Mouse (Mus musculus): ENCODE data around the gene Ggact. TPM values are rescaled to one million over a fixed set of nuclear protein-coding genes. Genes with fewer than 3 reads are reported as not detected.

Ggact gene
- polyA plus RNA-seq, 1 experiment from 2014 or later, result 9.6 TPM

DNA sequence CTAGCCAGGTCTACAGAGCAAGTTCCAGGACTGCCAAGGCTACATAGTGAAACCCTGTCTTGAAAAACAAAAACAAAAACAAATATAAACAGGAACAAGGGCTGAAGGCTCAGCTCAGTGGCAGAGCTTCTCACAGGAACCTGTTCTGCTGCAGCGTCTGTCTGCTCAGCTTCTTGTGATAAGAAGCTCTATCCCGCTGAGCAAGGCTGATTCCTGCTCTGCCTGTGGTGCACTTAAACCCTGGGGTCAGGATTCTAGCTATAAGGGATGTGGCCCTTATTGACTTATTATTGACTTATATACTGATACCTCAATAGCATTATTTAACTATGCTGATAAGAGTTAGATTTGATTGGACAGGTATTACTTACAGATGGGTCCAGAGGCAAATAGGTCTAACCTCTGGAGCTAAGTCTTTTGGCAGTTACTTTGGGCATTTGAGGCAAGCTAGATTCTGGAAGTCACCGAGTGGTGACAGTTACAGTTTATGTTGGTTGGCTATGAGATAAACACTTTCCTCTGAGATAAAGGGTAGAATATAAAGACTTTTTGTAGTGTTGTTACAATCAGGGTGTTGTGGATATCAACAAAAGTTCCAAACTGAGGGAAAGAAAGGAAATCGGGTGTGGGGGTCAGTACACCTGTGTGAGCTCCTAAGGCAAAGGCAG is 48.0 kb downstream of the Ggact start:
- H3K9ac ChIP-seq (replicated peaks), result no peak overlapping the region
- ATAC-seq (ENCODE audit: low FRiP score), result no peak
- H3K36me3 ChIP-seq, result no peaks in the 10 kb centered on the region
- no peaks in the 10 kb centered on the region for H3K4me1 ChIP-seq
- H3K4me2 ChIP-seq, result no peak overlapping the region
- no peaks in the 10 kb centered on the region for H3K9me3 ChIP-seq (replicated peaks)
- H3K27me3 ChIP-seq (replicated peaks), result no peaks in the 10 kb centered on the region
- no peak overlapping the region for H3K27ac ChIP-seq (replicated peaks)
- no peak overlapping the region for H3K4me3 ChIP-seq (replicated peaks)
- 84% methylated on average over 4 of the region's 4 CpGs for WGBS

DNA sequence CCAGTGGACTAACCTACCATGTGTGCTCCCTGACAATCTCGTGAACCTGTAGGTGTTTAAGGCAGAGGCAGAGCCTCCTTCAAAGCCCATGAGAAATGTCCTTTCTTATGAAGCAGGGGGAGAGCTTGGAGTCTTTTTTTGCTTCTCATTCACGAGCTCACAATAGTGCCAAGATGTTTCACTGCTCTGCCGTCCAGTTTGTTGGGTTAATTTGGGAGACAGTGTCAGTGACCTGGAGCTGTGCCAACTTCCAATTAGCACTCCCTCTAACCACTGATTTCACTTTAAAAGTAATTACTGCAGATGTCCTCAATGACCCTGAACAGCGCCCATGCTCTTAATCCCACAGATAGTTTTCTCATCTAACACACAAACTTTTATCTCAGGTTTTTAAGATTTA is 50.9 kb downstream of the Ggact start:
- Histone ChIP-seq H3K36me3 (no peaks in the 10 kb centered on the region), H3K9me3 (replicated peaks) (no peaks in the 10 kb centered on the region), H3K27me3 (replicated peaks) (no peaks in the 10 kb centered on the region), H3K9ac (replicated peaks) (no peak overlapping the region), H3K27ac (replicated peaks) (no peak overlapping the region), H3K4me3 (replicated peaks) (no peak overlapping the region), H3K4me2 (no peak overlapping the region), H3K4me1 (no peaks in the 10 kb centered on the region)
- 45% methylated on average over 4 of the region's 4 CpGs for WGBS
- no peak for ATAC-seq (ENCODE audit: low FRiP score)

DNA sequence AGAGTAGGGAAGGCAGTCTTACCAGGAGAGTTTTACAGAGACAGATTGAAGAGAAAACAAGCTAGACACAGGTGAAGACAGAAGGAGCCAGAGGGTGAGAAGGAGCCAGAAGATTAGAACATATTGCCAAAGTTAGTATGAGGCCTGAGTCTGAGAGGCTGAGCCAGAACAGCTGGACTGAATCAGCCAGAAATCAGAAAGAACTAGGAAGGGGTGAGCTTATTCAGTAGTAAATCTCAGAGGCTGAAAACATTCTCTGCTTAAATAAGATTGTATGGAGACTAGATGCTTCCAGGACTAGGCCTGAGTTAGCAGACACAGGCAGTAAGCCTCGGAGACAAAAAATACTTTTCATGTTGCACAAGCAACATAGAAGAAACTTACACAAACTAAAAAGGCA is 53.8 kb downstream of the Ggact start:
- Histone ChIP-seq H3K4me3 (replicated peaks) (no peak overlapping the region), H3K9me3 (replicated peaks) (no peaks in the 10 kb centered on the region), H3K27ac (replicated peaks) (no peak overlapping the region), H3K4me1 (no peaks in the 10 kb centered on the region), H3K36me3 (no peaks in the 10 kb centered on the region), H3K27me3 (replicated peaks) (no peaks in the 10 kb centered on the region), H3K4me2 (no peak overlapping the region), H3K9ac (replicated peaks) (no peak overlapping the region)
- no peak for ATAC-seq (ENCODE audit: low FRiP score)
- 90% methylated on average over 1 of the region's 1 CpGs for WGBS

DNA sequence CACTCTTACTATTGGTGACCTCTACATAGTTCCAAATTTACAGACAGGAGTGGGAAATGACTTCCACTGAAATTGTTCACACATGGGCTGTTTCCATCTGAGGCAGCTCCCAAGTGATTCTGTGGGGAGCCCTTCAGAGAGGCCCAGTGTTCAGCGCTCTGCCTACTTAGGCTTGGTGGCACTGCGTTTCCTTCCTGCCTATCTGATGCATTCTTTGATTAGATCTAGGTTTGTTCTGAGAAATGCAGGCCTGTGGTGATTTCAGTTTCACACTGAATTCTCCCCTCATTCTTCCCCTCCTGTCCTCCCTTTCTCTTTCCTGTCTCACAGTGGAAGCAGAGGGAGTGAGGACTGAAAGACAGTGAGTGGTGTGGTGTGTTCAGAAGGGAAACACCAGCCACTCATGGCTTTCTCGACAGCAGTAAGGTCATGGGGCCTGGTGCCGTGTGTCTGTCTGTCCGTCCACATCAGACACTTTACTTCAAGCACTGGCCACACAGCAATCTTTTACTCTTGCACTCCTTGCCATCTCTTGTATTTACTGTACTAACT is 61.0 kb downstream of the Ggact start:
- no peak overlapping the region for H3K4me3 ChIP-seq (replicated peaks)
- no peak for ATAC-seq (ENCODE audit: low FRiP score)

DNA sequence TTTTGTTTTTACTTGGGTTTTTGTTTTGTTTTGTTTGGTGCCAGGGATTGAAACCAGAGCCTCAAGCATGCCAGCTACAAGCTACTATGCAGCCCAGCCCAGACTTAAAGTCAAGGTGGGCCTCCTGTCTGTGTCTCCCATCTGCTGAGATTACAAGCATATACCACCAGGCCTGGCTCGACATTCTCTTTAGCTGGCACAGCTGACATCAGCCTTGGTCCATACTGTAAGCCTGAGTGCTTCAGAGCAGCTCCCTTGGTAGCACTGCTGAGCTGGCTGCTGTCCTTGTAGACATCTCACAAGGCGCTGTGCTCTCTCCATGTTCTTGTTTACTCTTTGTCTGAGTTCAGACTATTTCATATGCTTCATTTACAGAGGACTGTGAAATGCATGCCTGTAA is 76.5 kb downstream of the Ggact start:
- H3K4me1 ChIP-seq, result peaks cover 12% of the 10 kb centered on the region
- no peaks in the 10 kb centered on the region for H3K9me3 ChIP-seq (replicated peaks)
- H3K27ac ChIP-seq (replicated peaks), result peak overlapping the region; percentile 58; the same call in 1 of the 2 replicates
- no peak overlapping the region for H3K4me2 ChIP-seq
- WGBS, result 69% methylated on average over 2 of the region's 2 CpGs
- ATAC-seq (ENCODE audit: low FRiP score), result no peak
- no peak overlapping the region for H3K9ac ChIP-seq (replicated peaks)
- H3K36me3 ChIP-seq, result no peaks in the 10 kb centered on the region
- H3K4me3 ChIP-seq (replicated peaks), result no peak overlapping the region
- no peaks in the 10 kb centered on the region for H3K27me3 ChIP-seq (replicated peaks)

More for the DNA sequence above, 61.0 kb downstream of the Ggact start:
- Histone ChIP-seq H3K36me3 (no peaks in the 10 kb centered on the region), H3K4me2 (no peak overlapping the region), H3K27me3 (replicated peaks) (no peaks in the 10 kb centered on the region), H3K9me3 (replicated peaks) (no peaks in the 10 kb centered on the region), H3K27ac (replicated peaks) (no peak overlapping the region; the same call in 1 of the 2 replicates), H3K4me1 (no peaks in the 10 kb centered on the region), H3K9ac (replicated peaks) (no peak overlapping the region)
- WGBS, result 95% methylated on average over 5 of the region's 5 CpGs

DNA sequence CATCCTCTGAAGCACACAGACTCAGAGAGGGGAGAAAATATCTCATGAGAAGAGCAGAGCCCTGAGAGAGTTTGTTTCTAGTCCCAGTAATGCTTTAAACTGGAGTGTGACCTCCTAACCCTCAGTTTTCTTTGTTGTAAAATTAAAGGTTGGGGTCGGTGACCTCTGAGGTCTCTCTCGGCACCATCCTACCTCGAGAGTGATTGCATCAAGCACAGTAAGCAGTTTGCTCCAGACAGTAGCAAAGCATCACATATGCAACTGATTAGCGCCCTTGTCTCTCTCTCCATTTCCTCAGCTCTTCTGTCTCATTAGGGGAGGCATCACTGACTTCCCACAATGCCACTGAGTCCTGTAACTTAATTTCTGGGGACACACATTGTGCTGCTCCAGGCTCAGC is 77.3 kb downstream of the Ggact start:
- Histone ChIP-seq H3K36me3 (no peaks in the 10 kb centered on the region), H3K4me1 (peaks cover 12% of the 10 kb centered on the region), H3K27me3 (replicated peaks) (no peaks in the 10 kb centered on the region), H3K9me3 (replicated peaks) (0 out of 2 replicates have a peak, but pooled peaks cover 2% of the 10 kb centered on the region), H3K4me2 (no peak overlapping the region), H3K9ac (replicated peaks) (no peak overlapping the region), H3K4me3 (replicated peaks) (no peak overlapping the region), H3K27ac (replicated peaks) (peak overlapping the region; percentile 58)
- 35% methylated on average over 4 of the region's 4 CpGs for WGBS
- peak; percentile 47; the same call in 1 of the 2 replicates for ATAC-seq (ENCODE audit: low FRiP score)

DNA sequence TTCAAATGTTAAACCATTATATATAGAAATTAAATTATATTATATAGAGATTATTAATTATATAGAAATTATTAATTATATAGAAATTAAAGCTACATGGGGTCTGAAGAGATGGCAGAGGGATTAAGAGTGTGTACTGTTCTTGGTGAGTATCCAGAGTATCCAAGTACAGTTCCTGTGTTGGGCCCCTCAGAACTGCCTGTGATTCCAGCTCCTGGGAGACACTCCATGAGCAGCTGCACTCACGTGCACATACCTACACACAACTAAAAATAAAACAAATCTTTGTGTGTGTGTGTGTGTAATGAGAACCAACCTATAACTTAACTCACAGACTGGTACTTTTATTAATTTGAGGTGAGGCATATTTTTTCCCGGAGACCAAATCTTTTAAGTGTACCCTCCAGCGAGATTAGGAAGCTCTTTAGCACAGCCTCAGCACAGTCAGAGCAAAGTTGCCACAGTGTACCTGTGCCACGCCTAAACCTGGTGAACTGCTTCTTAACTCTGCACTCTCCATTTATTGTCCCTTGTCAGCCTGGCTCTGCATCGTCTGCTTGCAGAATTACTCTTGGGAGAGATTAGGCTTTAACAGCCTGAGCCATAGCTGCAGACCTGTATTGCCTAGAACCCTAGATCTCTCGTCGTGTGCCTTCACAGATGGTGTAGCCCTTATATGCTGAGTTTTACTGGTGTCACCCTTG is 77.9 kb downstream of the Ggact start:
- peak overlapping the region; percentile 58 for H3K27ac ChIP-seq (replicated peaks)
- WGBS, result 50% methylated on average over 7 of the region's 7 CpGs
- H3K9ac ChIP-seq (replicated peaks), result no peak overlapping the region
- no peak for ATAC-seq (ENCODE audit: low FRiP score)
- H3K27me3 ChIP-seq (replicated peaks), result no peaks in the 10 kb centered on the region
- peaks cover 12% of the 10 kb centered on the region for H3K4me1 ChIP-seq
- H3K9me3 ChIP-seq (replicated peaks), result 0 out of 2 replicates have a peak, but pooled peaks cover 4% of the 10 kb centered on the region
- H3K4me3 ChIP-seq (replicated peaks), result no peak overlapping the region
- H3K4me2 ChIP-seq, result no peak overlapping the region
- no peaks in the 10 kb centered on the region for H3K36me3 ChIP-seq

DNA sequence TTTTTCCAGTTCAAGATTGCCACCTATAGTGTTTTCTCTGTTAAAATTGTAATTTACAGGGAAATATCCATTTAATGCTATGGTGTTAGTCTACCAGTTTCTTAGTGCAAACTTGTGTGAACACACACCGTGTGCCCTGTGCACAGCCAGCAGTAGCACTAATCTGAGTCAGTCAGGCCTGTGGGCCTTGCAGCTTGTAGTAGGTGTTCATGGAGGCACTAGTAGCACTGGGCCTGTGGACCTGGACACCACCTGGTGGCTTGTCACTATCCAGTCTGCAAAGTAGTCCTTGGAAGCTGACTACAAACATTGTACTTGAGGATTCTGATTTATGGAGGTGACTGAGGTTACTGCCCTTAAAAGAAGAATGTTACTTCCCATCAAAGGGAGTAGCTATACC is 78.8 kb downstream of the Ggact start:
- Histone ChIP-seq H3K27ac (replicated peaks) (no peak overlapping the region), H3K4me2 (no peak overlapping the region), H3K9ac (replicated peaks) (no peak overlapping the region), H3K4me1 (peaks cover 12% of the 10 kb centered on the region), H3K36me3 (no peaks in the 10 kb centered on the region), H3K4me3 (replicated peaks) (no peak overlapping the region), H3K27me3 (replicated peaks) (no peaks in the 10 kb centered on the region), H3K9me3 (replicated peaks) (0 out of 2 replicates have a peak, but pooled peaks cover 4% of the 10 kb centered on the region)
- ATAC-seq (ENCODE audit: low FRiP score), result no peak
- 88% methylated on average over 1 of the region's 1 CpGs for WGBS

DNA sequence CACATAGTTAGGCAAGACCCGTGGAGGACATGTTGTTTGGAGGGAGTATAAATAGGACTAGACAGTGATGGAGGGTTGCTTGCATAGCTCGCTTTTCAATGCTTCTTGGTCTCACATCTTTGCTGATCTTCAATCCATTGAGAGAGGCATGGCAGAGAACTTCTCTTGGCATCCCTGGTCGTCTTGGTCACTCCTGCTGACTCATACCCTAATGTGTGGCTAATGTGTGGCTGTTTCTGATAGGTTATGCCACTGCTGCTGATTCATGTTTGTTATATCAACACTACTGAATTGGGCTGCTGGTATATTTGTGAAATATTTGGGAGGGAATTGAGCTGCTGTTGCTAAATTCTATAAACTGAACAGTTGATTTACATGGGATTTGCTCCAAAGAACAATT is 79.9 kb downstream of the Ggact start:
- 94% methylated on average over 3 of the region's 3 CpGs for WGBS
- no peak overlapping the region for H3K27ac ChIP-seq (replicated peaks)
- peaks cover 12% of the 10 kb centered on the region for H3K4me1 ChIP-seq
- H3K4me3 ChIP-seq (replicated peaks), result no peak overlapping the region
- H3K4me2 ChIP-seq, result no peak overlapping the region
- 0 out of 2 replicates have a peak, but pooled peaks cover 4% of the 10 kb centered on the region for H3K9me3 ChIP-seq (replicated peaks)
- no peaks in the 10 kb centered on the region for H3K27me3 ChIP-seq (replicated peaks)
- ATAC-seq (ENCODE audit: low FRiP score), result no peak
- H3K9ac ChIP-seq (replicated peaks), result no peak overlapping the region
- no peaks in the 10 kb centered on the region for H3K36me3 ChIP-seq

DNA sequence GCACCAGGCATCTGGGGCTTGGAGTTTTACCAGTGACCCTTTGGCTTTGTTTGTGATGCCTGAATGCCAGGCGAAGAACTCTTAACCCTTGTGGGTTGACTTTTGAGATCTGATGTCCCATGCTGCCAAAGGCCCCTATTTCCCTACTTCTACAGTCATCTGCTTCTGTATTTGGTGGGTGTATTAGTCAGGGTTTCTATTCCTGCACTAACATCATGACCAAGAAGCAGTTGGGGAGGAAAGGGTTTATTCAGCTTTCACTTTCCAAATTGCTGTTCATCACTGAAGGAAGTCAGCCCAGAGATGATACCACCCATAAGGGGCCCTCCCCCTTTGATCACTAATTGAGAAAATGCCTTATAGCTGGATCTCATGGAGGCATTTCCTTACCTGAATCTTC is 83.1 kb downstream of the Ggact start:
- 90% methylated on average over 1 of the region's 1 CpGs for WGBS
- no peak overlapping the region for H3K4me2 ChIP-seq

DNA sequence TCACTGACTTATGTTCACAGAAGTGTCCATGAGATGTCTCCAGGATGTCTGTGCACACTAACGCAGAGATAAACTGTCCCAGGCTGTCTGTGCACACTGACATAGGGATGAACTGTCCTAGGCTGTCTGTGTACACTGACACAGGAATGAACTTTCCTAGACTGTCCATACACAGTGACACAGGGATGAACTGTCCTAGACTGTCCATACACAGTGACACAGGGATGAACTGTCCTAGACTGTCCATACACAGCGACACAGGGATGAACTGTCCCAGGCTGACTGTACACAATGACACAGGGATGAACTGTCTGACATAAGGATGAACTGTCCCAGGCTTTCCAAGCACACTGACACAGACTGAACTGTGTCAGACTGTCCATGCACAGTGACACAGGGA is 88.1 kb downstream of the Ggact start:
- H3K4me2 ChIP-seq, result no peak overlapping the region
- no peak overlapping the region for H3K27ac ChIP-seq (replicated peaks)
- WGBS, result 92% methylated on average over 2 of the region's 2 CpGs
- no peak overlapping the region for H3K4me3 ChIP-seq (replicated peaks)
- no peaks in the 10 kb centered on the region for H3K27me3 ChIP-seq (replicated peaks)
- H3K9me3 ChIP-seq (replicated peaks), result no peaks in the 10 kb centered on the region
- no peaks in the 10 kb centered on the region for H3K36me3 ChIP-seq
- no peak for ATAC-seq (ENCODE audit: low FRiP score)
- H3K9ac ChIP-seq (replicated peaks), result no peak overlapping the region
- H3K4me1 ChIP-seq, result peaks cover 4% of the 10 kb centered on the region; the same call in 1 of the 2 replicates

More for the DNA sequence above, 83.1 kb downstream of the Ggact start:
- Histone ChIP-seq H3K36me3 (no peaks in the 10 kb centered on the region), H3K27ac (replicated peaks) (no peak overlapping the region), H3K4me3 (replicated peaks) (no peak overlapping the region), H3K9me3 (replicated peaks) (0 out of 2 replicates have a peak, but pooled peaks cover 4% of the 10 kb centered on the region), H3K4me1 (no peaks in the 10 kb centered on the region), H3K27me3 (replicated peaks) (no peaks in the 10 kb centered on the region), H3K9ac (replicated peaks) (no peak overlapping the region)
- no peak for ATAC-seq (ENCODE audit: low FRiP score)

DNA sequence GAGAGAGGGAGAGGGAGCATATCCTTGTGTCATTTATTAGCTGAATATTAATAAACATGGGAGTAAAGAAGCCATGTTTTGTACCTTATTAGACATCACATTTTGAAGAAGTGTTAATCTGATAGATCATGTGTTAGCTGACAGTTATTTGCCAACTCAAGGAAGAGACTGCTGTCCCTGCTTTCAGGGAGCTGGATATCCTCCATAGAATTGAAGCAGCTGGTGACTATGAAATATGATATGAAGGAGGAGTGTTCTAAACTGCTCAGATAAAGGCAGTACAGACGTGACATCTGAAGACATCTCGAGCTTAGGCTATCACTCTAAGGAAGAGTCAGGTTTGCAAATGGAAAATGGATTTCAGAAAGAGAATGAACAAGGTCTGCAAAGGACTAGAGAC is 89.8 kb downstream of the Ggact start:
- no peak overlapping the region for H3K4me2 ChIP-seq
- 73% methylated on average over 2 of the region's 2 CpGs for WGBS
- H3K9ac ChIP-seq (replicated peaks), result no peak overlapping the region
- H3K4me1 ChIP-seq, result peaks cover 4% of the 10 kb centered on the region; the same call in 1 of the 2 replicates
- no peak overlapping the region for H3K27ac ChIP-seq (replicated peaks)
- H3K36me3 ChIP-seq, result no peaks in the 10 kb centered on the region
- no peak for ATAC-seq (ENCODE audit: low FRiP score)
- H3K27me3 ChIP-seq (replicated peaks), result no peaks in the 10 kb centered on the region
- no peak overlapping the region for H3K4me3 ChIP-seq (replicated peaks)
- H3K9me3 ChIP-seq (replicated peaks), result no peaks in the 10 kb centered on the region

All from neural tube, embryonic 15.5 days (tissue).